Mouse (Mus musculus) left cerebral cortex, adult 11 months (tissue): ENCODE data around the gene Cdc42se1.

Source experiments
- DNase-seq: peaks from one replicate; pipeline ENCODE4 v3.0.0; 2022; ENCODE audit warnings: low spot score

The Cdc42se1 gene

GRCm38 (mm10) chr3:95224295-95224694, 4.2 kb upstream of the Cdc42se1 start:
- no peak for DNase-seq

GRCm38 (mm10) chr3:95227214-95227613, 1.3 kb upstream of the Cdc42se1 start:
- no peak for DNase-seq

- DNase-seq = no peak
Measured at GRCm38 (mm10) chr3:95228894-95229780, 605 bp downstream of the Cdc42se1 start.

- peak; percentile 45 for DNase-seq
Measured at GRCm38 (mm10) chr3:95229781-95230494, 1.4 kb downstream of the Cdc42se1 start.

- DNase-seq = no peak
Measured at GRCm38 (mm10) chr3:95230495-95231297, 2.2 kb downstream of the Cdc42se1 start.

- DNase-seq = no peak
Measured at GRCm38 (mm10) chr3:95231298-95232221, 3.0 kb downstream of the Cdc42se1 start, which contains the start of gene Mllt11. TSS of gene Mllt11 (minus strand) at chr3:95232171.

GRCm38 (mm10) chr3:95232771-95233170, 4.2 kb downstream of the Cdc42se1 start:
- DNase-seq = no peak

GRCm38 (mm10) chr3:95233303-95233980, 4.9 kb downstream of the Cdc42se1 start:
- no peak for DNase-seq

GRCm38 (mm10) chr3:95235386-95236301, 7.1 kb downstream of the Cdc42se1 start:
- DNase-seq = no peak

GRCm38 (mm10) chr3:95237541-95238099, 9.1 kb downstream of the Cdc42se1 start:
- DNase-seq = no peak

- DNase-seq = no peak
Measured at GRCm38 (mm10) chr3:95239022-95239421, 10.5 kb downstream of the Cdc42se1 start.

- no peak for DNase-seq
Measured at GRCm38 (mm10) chr3:95239971-95240370, 11.4 kb downstream of the Cdc42se1 start.

GRCm38 (mm10) chr3:95240900-95241299, 12.4 kb downstream of the Cdc42se1 start:
- no peak for DNase-seq

- no peak for DNase-seq
Measured at GRCm38 (mm10) chr3:95241498-95241897, 13.0 kb downstream of the Cdc42se1 start, which contains the start of gene Gm128. TSS of gene Gm128 (minus strand) at chr3:95241598.

GRCm38 (mm10) chr3:95243086-95243485, 14.6 kb downstream of the Cdc42se1 start:
- DNase-seq = no peak

GRCm38 (mm10) chr3:95246465-95247231, 18.1 kb downstream of the Cdc42se1 start:
- DNase-seq = no peak

GRCm38 (mm10) chr3:95247660-95248336, 19.3 kb downstream of the Cdc42se1 start:
- no peak for DNase-seq

GRCm38 (mm10) chr3:95250361-95250760, 21.8 kb downstream of the Cdc42se1 start:
- DNase-seq = no peak
